Mouse (Mus musculus) E14TG2a.4 (cell line): ENCODE results near the gene Prkce.

Source experiments
- H3K27me3 ChIP-seq: 2 replicates; pipeline ENCODE4 v1.6.1; 2014; ENCODE audit warnings: low read length, control low read depth; ENCODE audit not compliant: insufficient read depth
- H3K36me3 ChIP-seq: 2 replicates; pipeline ENCODE4 v1.6.1; 2014; ENCODE audit warnings: low read length, control low read depth; ENCODE audit not compliant: insufficient read depth
- H3K4me1 ChIP-seq: replicated peaks from 2 replicates; pipeline ENCODE4 v1.6.1; 2014; ENCODE audit warnings: low read depth, low read length, control low read depth
- H3K4me3 ChIP-seq: replicated peaks from 2 replicates; pipeline ENCODE4 v1.5.1; 2014; ENCODE audit warnings: mild to moderate bottlenecking, low read length
- H3K9me3 ChIP-seq: 2 replicates; pipeline ENCODE4 v1.6.1; 2014; ENCODE audit warnings: low read length, control low read depth
- CTCF ChIP-seq: conservative IDR thresholded peaks from 2 replicates; pipeline ENCODE4 v1.5.1; 2014; ENCODE audit warnings: low read length
- NANOG ChIP-seq: IDR thresholded peaks from 2 replicates; pipeline ENCODE4 v1.6.1; 2014; ENCODE audit warnings: borderline replicate concordance, low read length, mixed read lengths
- POU5F1 ChIP-seq: IDR thresholded peaks from 2 replicates; pipeline ENCODE4 v1.6.1; 2014; ENCODE audit warnings: low read length, borderline replicate concordance

Prkce gene

GRCm38 (mm10) chr17:86571266-86571665 is 403.7 kb downstream of the Prkce start:
- Histone ChIP-seq H3K4me1 (no peaks in the 10 kb centered on the region), H3K4me3 (no peak overlapping the region), H3K36me3 (no peaks in the 10 kb centered on the region), H3K27me3 (no peaks in the 10 kb centered on the region), H3K9me3 (peaks cover 9% of the 10 kb centered on the region)
- TF ChIP-seq POU5F1 (no peak), NANOG (no peak), CTCF (no peak)

- H3K9me3 ChIP-seq: peaks cover 9% of the 10 kb centered on the region
- no peak overlapping the region for H3K4me3 ChIP-seq
- no peaks in the 10 kb centered on the region for H3K36me3 ChIP-seq
- TF ChIP-seq NANOG: no peak
- no peak for TF ChIP-seq CTCF
- no peak for TF ChIP-seq POU5F1
- H3K27me3 ChIP-seq: no peaks in the 10 kb centered on the region
- no peaks in the 10 kb centered on the region for H3K4me1 ChIP-seq
Observed at GRCm38 (mm10) chr17:86572136-86572535, 404.6 kb downstream of the Prkce start.

GRCm38 (mm10) chr17:86572576-86572975 is 405.0 kb downstream of the Prkce start:
- no peak overlapping the region for H3K4me3 ChIP-seq
- H3K27me3 ChIP-seq: no peaks in the 10 kb centered on the region
- H3K36me3 ChIP-seq: no peaks in the 10 kb centered on the region
- peaks cover 9% of the 10 kb centered on the region for H3K9me3 ChIP-seq
- no peaks in the 10 kb centered on the region for H3K4me1 ChIP-seq
- TF ChIP-seq NANOG (no peak), POU5F1 (no peak), CTCF (no peak)

GRCm38 (mm10) chr17:86573596-86574248 is 406.1 kb downstream of the Prkce start:
- TF ChIP-seq NANOG (no peak), POU5F1 (no peak), CTCF (no peak)
- Histone ChIP-seq H3K9me3 (peaks cover 9% of the 10 kb centered on the region), H3K36me3 (no peaks in the 10 kb centered on the region), H3K4me3 (no peak overlapping the region), H3K4me1 (no peaks in the 10 kb centered on the region), H3K27me3 (no peaks in the 10 kb centered on the region)

GRCm38 (mm10) chr17:86580724-86581123 is 413.1 kb downstream of the Prkce start:
- TF ChIP-seq CTCF (no peak), POU5F1 (no peak), NANOG (no peak)
- H3K9me3 ChIP-seq: no peaks in the 10 kb centered on the region
- H3K4me3 ChIP-seq: no peak overlapping the region
- no peaks in the 10 kb centered on the region for H3K27me3 ChIP-seq
- H3K36me3 ChIP-seq: no peaks in the 10 kb centered on the region
- H3K4me1 ChIP-seq: no peaks in the 10 kb centered on the region

GRCm38 (mm10) chr17:86582341-86582740 is 414.8 kb downstream of the Prkce start:
- H3K4me3 ChIP-seq: no peak overlapping the region
- no peaks in the 10 kb centered on the region for H3K36me3 ChIP-seq
- H3K27me3 ChIP-seq: no peaks in the 10 kb centered on the region
- H3K9me3 ChIP-seq: no peaks in the 10 kb centered on the region
- H3K4me1 ChIP-seq: 0 out of 2 replicates have a peak, but pooled peaks cover 3% of the 10 kb centered on the region
- TF ChIP-seq NANOG: no peak
- TF ChIP-seq CTCF: no peak
- TF ChIP-seq POU5F1: no peak

GRCm38 (mm10) chr17:86586441-86586840 is 418.9 kb downstream of the Prkce start:
- Histone ChIP-seq H3K36me3 (no peaks in the 10 kb centered on the region), H3K9me3 (no peaks in the 10 kb centered on the region), H3K27me3 (no peaks in the 10 kb centered on the region), H3K4me1 (0 out of 2 replicates have a peak, but pooled peaks cover 3% of the 10 kb centered on the region), H3K4me3 (no peak overlapping the region)
- TF ChIP-seq CTCF: no peak
- TF ChIP-seq NANOG: no peak; the same call in 1 of the 2 replicates
- no peak for TF ChIP-seq POU5F1

- H3K4me1 ChIP-seq: 0 out of 2 replicates have a peak, but pooled peaks cover 6% of the 10 kb centered on the region
- no peaks in the 10 kb centered on the region for H3K36me3 ChIP-seq
- no peak for TF ChIP-seq CTCF
- TF ChIP-seq NANOG: no peak
- no peak for TF ChIP-seq POU5F1
Observed at GRCm38 (mm10) chr17:86588704-86589449, 421.3 kb downstream of the Prkce start.

GRCm38 (mm10) chr17:86589681-86590080 is 422.1 kb downstream of the Prkce start:
- H3K36me3 ChIP-seq: no peaks in the 10 kb centered on the region
- no peaks in the 10 kb centered on the region for H3K27me3 ChIP-seq
- H3K4me1 ChIP-seq: peaks cover 6% of the 10 kb centered on the region; the same call in 1 of the 2 replicates
- no peak for TF ChIP-seq POU5F1
- no peak for TF ChIP-seq NANOG
- no peak for TF ChIP-seq CTCF
- H3K4me3 ChIP-seq: no peak overlapping the region
- H3K9me3 ChIP-seq: no peaks in the 10 kb centered on the region

More at GRCm38 (mm10) chr17:86588704-86589449, 421.3 kb downstream of the Prkce start:
- no peak overlapping the region for H3K4me3 ChIP-seq
- H3K27me3 ChIP-seq: no peaks in the 10 kb centered on the region
- no peaks in the 10 kb centered on the region for H3K9me3 ChIP-seq
